Mouse (Mus musculus) midbrain, embryonic 13.5 days (tissue): ENCODE measurements around the gene Pla2g7. TPM values are rescaled to one million over a fixed set of nuclear protein-coding genes. Genes with fewer than 3 reads are reported as not detected.

Source experiments
- ATAC-seq: fragments of 200-750 bp; cut with Nextera tagmentation; 2 replicates; pipeline ENCODE4 v1.8.0; 2017; ENCODE audit warnings: mild to moderate bottlenecking, moderate TSS enrichment, moderate library complexity
- H3K27ac ChIP-seq: fragments of 300-500 bp; sonication (generic); 2 replicates; pipeline ENCODE4 v1.5.1; 2015; ENCODE audit warnings: inconsistent platforms, mild to moderate bottlenecking, moderate library complexity
- H3K27me3 ChIP-seq: fragments of 300-500 bp; sonication (generic); 2 replicates; pipeline ENCODE4 v1.6.1; 2015; ENCODE audit warnings: mild to moderate bottlenecking, inconsistent platforms
- H3K36me3 ChIP-seq: fragments of 300-500 bp; sonication (generic); 2 replicates; pipeline ENCODE4 v1.6.1; 2015; ENCODE audit warnings: mild to moderate bottlenecking, inconsistent platforms
- H3K4me1 ChIP-seq: fragments of 300-500 bp; sonication (generic); replicated peaks from 2 replicates; pipeline ENCODE4 v1.6.1; 2015; ENCODE audit warnings: inconsistent platforms
- H3K4me2 ChIP-seq: fragments of 300-500 bp; sonication (generic); replicated peaks from 2 replicates; pipeline ENCODE4 v1.6.1; 2015; ENCODE audit warnings: moderate library complexity, mild to moderate bottlenecking, inconsistent platforms
- H3K4me3 ChIP-seq: fragments of 300-500 bp; sonication (generic); replicated peaks from 2 replicates; pipeline ENCODE4 v1.5.1; 2015; ENCODE audit warnings: mild to moderate bottlenecking, inconsistent platforms
- H3K9ac ChIP-seq: fragments of 300-500 bp; sonication (generic); replicated peaks from 2 replicates; pipeline ENCODE4 v1.6.1; 2015; ENCODE audit warnings: mild to moderate bottlenecking, inconsistent platforms
- H3K9me3 ChIP-seq: fragments of 300-500 bp; sonication (generic); 2 replicates; pipeline ENCODE4 v1.6.1; 2016; ENCODE audit warnings: mild to moderate bottlenecking, inconsistent platforms
- WGBS: fragments of 180-500 bp; shearing (Covaris S2); methylation state at CpG from one replicate; pipeline ENCODE4 v1.1.7; 2015; 5-methylcytosine and 5-hydroxymethylcytosine counted together
- polyA plus RNA-seq: library from polyadenylated mRNA; unstranded; fragments of >200 nt; fragmentation: Nextera tagmentation; extraction: Ambion mirVana; gene quantifications from 2 replicates; pipeline ENCODE4 v1.2.1, GENCODE M21; 2015

Pla2g7 gene
- polyA plus RNA-seq, 1 experiment from 2014 or later, result 8.2 TPM

GRCm38 (mm10) chr17:43587278-43587677, 19.4 kb downstream of the Pla2g7 start:
- no peaks in the 10 kb centered on the region for H3K27me3 ChIP-seq
- H3K36me3 ChIP-seq, result no peaks in the 10 kb centered on the region
- H3K4me3 ChIP-seq, result no peak overlapping the region
- no peak for ATAC-seq
- H3K4me1 ChIP-seq, result no peaks in the 10 kb centered on the region
- 95% methylated on average over 2 of the region's 2 CpGs for WGBS
- H3K9ac ChIP-seq, result no peak overlapping the region
- H3K4me2 ChIP-seq, result no peak overlapping the region
- H3K27ac ChIP-seq, result no peak overlapping the region
- no peaks in the 10 kb centered on the region for H3K9me3 ChIP-seq

DNA sequence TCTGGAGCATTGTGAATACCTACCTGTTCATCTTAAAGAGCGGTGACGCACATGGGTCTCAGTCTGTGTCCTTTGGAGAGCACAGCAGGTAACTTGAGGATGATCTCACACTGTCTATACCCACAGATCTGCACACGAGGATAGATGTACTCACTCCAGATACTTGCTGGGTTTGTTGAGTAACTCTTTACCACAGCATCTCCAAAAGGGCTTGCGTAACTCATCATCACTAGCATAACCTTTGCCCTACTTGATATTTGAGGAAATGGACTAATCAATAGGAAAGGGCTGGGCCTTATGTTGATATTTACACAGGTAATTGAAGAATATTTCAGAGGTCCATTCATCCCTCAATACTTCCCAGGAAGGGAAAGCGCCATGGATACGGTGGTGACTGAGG, 21.9 kb downstream of the Pla2g7 start:
- Histone ChIP-seq H3K36me3 (no peaks in the 10 kb centered on the region), H3K4me2 (no peak overlapping the region), H3K4me3 (no peak overlapping the region), H3K9ac (no peak overlapping the region), H3K27ac (no peak overlapping the region), H3K4me1 (no peaks in the 10 kb centered on the region), H3K27me3 (no peaks in the 10 kb centered on the region), H3K9me3 (no peaks in the 10 kb centered on the region)
- no peak for ATAC-seq
- WGBS, result 95% methylated on average over 6 of the region's 6 CpGs

DNA sequence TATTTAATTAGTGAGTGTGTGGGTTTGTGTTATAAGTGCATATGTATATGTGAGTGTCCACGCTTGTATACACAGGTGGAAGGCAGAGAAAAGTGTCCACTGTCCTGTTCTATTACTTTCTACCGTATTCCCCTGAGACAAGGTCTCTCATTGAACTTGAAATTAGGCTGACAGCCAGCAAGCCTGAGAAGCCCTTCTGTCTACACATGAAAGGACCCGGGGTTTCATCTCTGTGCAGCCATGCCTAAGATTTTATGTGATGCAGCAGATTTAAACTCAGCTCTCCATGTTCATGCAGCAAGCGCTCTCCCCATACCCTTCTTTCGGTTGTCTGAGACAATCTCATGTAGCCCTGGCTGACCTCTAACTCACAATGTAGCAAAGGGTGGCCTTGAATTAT, 22.6 kb downstream of the Pla2g7 start:
- Histone ChIP-seq H3K4me2 (no peak overlapping the region), H3K9ac (no peak overlapping the region), H3K27me3 (no peaks in the 10 kb centered on the region), H3K36me3 (no peaks in the 10 kb centered on the region), H3K4me1 (no peaks in the 10 kb centered on the region), H3K9me3 (no peaks in the 10 kb centered on the region), H3K27ac (no peak overlapping the region), H3K4me3 (no peak overlapping the region)
- WGBS, result 81% methylated on average over 5 of the region's 5 CpGs
- ATAC-seq, result no peak

- H3K36me3 ChIP-seq, result no peaks in the 10 kb centered on the region
- no peak overlapping the region for H3K9ac ChIP-seq
- no peaks in the 10 kb centered on the region for H3K9me3 ChIP-seq
- no peak overlapping the region for H3K4me2 ChIP-seq
- H3K4me1 ChIP-seq, result no peaks in the 10 kb centered on the region
- WGBS, result 91% methylated on average over 21 of the region's 21 CpGs
- ATAC-seq, result no peak
- no peaks in the 10 kb centered on the region for H3K27me3 ChIP-seq
- no peak overlapping the region for H3K4me3 ChIP-seq
- H3K27ac ChIP-seq, result no peak overlapping the region
These were observed 24.7 kb downstream of the Pla2g7 start for GRCm38 (mm10) chr17:43592296-43593291.

DNA sequence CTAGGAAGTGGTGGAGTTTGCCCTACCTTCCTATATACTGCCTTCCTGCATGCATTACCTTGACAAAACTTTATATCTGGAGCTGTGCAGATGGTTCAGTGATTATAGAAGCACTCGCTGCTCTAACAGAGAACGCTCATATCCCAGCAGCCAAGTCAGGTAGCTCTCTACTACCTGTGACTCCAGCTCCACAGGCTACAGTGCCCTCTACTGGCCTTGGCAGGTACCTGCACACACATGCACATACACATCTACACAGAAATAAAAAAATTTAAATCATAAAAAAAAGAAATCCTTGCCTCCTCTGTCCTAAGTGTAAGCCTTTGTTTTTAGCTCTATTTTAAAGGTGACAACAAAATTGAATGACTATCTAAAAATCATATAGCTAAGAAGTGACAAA, 29.8 kb downstream of the Pla2g7 start:
- Histone ChIP-seq H3K4me3 (no peak overlapping the region), H3K36me3 (no peaks in the 10 kb centered on the region), H3K4me2 (no peak overlapping the region), H3K9me3 (no peaks in the 10 kb centered on the region), H3K9ac (no peak overlapping the region), H3K27ac (no peak overlapping the region), H3K4me1 (no peaks in the 10 kb centered on the region), H3K27me3 (no peaks in the 10 kb centered on the region)
- WGBS, result 96% methylated on average over 2 of the region's 2 CpGs
- no peak for ATAC-seq

DNA sequence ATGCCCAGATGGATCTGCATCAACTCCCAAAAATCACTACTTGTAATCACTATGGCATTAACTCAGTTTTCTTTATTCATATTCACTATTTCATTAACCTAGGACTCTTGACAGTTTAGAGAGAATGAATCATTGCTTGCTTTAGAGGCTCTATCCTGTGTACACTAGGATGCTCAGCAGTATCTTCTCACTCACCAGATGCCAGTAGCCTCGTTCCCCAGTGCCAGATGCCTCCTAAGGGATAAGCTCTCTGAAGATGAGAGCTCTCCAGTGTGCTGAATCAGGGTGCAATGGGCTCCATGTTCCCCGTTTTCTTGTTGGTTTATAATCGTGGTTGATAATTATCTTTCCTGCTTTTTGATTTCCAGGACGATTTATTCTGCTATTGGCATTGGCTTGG, 30.8 kb downstream of the Pla2g7 start:
- H3K27me3 ChIP-seq, result no peaks in the 10 kb centered on the region
- no peak overlapping the region for H3K4me3 ChIP-seq
- no peak overlapping the region for H3K4me2 ChIP-seq
- no peaks in the 10 kb centered on the region for H3K9me3 ChIP-seq
- no peak overlapping the region for H3K9ac ChIP-seq
- H3K36me3 ChIP-seq, result no peaks in the 10 kb centered on the region
- WGBS, result 74% methylated on average over 4 of the region's 4 CpGs
- no peak overlapping the region for H3K27ac ChIP-seq
- H3K4me1 ChIP-seq, result no peaks in the 10 kb centered on the region
- ATAC-seq, result no peak

GRCm38 (mm10) chr17:43606704-43607103, 38.8 kb downstream of the Pla2g7 start:
- H3K9ac ChIP-seq, result no peak overlapping the region
- WGBS, result 11% methylated on average over 3 of the region's 3 CpGs
- no peaks in the 10 kb centered on the region for H3K4me1 ChIP-seq
- no peaks in the 10 kb centered on the region for H3K36me3 ChIP-seq
- no peak for ATAC-seq
- no peak overlapping the region for H3K4me2 ChIP-seq
- no peaks in the 10 kb centered on the region for H3K27me3 ChIP-seq
- no peak overlapping the region for H3K4me3 ChIP-seq
- H3K27ac ChIP-seq, result no peak overlapping the region
- no peaks in the 10 kb centered on the region for H3K9me3 ChIP-seq

- H3K27ac ChIP-seq, result no peak overlapping the region
- 22% methylated on average over 7 of the region's 7 CpGs for WGBS
- no peak overlapping the region for H3K4me2 ChIP-seq
- peak; percentile 77 for ATAC-seq
- no peaks in the 10 kb centered on the region for H3K27me3 ChIP-seq
- no peak overlapping the region for H3K4me3 ChIP-seq
- H3K9me3 ChIP-seq, result no peaks in the 10 kb centered on the region
- no peaks in the 10 kb centered on the region for H3K4me1 ChIP-seq
- no peaks in the 10 kb centered on the region for H3K36me3 ChIP-seq
- H3K9ac ChIP-seq, result no peak overlapping the region
These were observed 43.7 kb downstream of the Pla2g7 start for GRCm38 (mm10) chr17:43611586-43611985.

DNA sequence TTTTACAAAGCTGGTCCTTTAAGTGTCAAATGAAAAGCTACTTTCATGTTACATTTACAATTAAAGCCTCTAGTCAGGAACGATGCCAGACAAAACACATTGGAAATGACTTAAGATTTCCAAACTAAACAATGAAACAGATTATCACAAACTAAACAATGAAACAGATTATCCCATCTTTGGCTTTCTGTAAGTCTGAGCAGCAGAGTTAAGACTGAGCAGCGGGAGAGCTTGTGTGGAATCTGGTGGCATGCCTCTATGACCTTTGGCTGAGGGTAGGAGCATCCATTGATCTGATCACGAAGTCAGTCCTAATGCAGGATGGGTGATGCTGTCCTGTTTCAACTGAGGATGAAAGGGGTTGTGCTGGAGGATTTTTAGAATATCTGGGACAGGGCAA, 44.3 kb downstream of the Pla2g7 start:
- H3K27me3 ChIP-seq, result no peaks in the 10 kb centered on the region
- no peaks in the 10 kb centered on the region for H3K9me3 ChIP-seq
- H3K27ac ChIP-seq, result no peak overlapping the region
- ATAC-seq, result no peak
- H3K36me3 ChIP-seq, result no peaks in the 10 kb centered on the region
- H3K4me3 ChIP-seq, result no peak overlapping the region
- whole genome bisulfite sequencing, result 57% methylated on average over 3 of the region's 3 CpGs
- H3K4me2 ChIP-seq, result no peak overlapping the region
- no peak overlapping the region for H3K9ac ChIP-seq
- H3K4me1 ChIP-seq, result no peaks in the 10 kb centered on the region

DNA sequence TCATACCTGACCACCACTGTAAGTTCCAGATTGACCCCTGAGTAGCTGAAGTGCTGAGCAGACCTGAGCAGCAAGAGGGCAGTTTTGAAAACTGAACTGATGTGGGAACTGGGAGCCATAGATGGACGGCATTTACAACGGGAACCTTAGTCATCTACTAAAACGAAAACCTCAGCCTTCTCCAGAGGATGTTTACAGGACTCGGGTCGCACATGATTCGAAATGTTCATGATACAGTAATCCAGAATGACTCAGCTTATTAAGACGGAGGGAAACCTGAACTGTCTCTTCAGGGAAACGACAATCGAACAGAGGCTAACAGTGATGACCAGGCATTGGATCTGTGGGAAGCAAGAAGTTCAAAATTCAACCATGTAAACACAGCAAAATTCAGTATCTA, 51.3 kb downstream of the Pla2g7 start:
- no peaks in the 10 kb centered on the region for H3K27me3 ChIP-seq
- no peaks in the 10 kb centered on the region for H3K4me1 ChIP-seq
- WGBS, result 94% methylated on average over 9 of the region's 9 CpGs
- H3K9ac ChIP-seq, result no peak overlapping the region
- no peak overlapping the region for H3K27ac ChIP-seq
- no peaks in the 10 kb centered on the region for H3K36me3 ChIP-seq
- ATAC-seq, result no peak
- no peaks in the 10 kb centered on the region for H3K9me3 ChIP-seq
- no peak overlapping the region for H3K4me2 ChIP-seq
- H3K4me3 ChIP-seq, result no peak overlapping the region

DNA sequence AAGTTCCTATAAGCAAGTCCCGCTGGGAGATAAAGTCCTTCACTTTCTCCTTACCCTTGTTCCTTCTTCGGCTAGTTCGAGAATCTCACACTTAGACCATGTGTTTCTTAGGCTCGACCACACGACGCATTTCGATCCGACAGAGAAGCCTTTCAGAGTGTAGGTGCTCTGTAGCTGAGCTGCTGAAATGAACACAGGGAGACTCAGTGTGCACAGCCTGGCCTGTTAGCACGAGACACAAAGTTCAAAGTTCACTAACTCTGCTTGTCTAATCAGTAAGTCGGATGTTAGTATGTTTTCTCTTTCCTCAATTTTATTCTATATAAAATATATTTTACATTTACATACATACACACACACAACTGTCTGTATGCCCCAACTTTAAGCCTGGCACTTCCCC, 54.2 kb downstream of the Pla2g7 start:
- WGBS, result 92% methylated on average over 10 of the region's 10 CpGs
- Histone ChIP-seq H3K9me3 (0 out of 2 replicates have a peak, but pooled peaks cover 9% of the 10 kb centered on the region), H3K4me1 (no peaks in the 10 kb centered on the region), H3K27me3 (no peaks in the 10 kb centered on the region; the same call in 1 of the 2 replicates), H3K4me3 (no peak overlapping the region), H3K27ac (no peak overlapping the region), H3K4me2 (no peak overlapping the region), H3K36me3 (no peaks in the 10 kb centered on the region), H3K9ac (no peak overlapping the region)
- no peak for ATAC-seq

DNA sequence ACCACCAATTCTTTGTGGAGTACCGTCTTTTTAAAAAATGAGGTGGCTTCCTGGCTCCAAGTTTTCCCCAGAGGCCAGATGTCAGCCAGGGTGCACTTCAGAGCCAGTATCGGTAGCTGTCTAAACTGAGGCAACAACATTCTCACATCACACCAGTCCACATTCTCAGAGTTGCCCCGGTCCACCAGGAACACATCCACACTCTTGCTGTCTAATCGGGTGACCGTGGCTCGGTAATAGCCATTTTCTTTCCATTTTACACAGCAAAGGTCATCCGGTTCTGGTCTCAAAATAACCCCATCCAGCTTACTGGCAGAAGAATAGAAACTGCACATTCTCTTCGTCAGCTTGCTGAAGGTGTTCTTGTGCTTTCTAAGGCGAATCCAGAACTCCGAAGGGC, 60.3 kb downstream of the Pla2g7 start:
- Histone ChIP-seq H3K4me3 (no peak overlapping the region), H3K9me3 (0 out of 2 replicates have a peak, but pooled peaks cover 12% of the 10 kb centered on the region), H3K36me3 (no peaks in the 10 kb centered on the region), H3K27ac (no peak overlapping the region), H3K4me1 (peaks cover 15% of the 10 kb centered on the region), H3K27me3 (peaks cover 47% of the 10 kb centered on the region), H3K4me2 (no peak overlapping the region), H3K9ac (no peak overlapping the region)
- WGBS, result 92% methylated on average over 10 of the region's 10 CpGs
- no peak for ATAC-seq
